In genomic region chr1:36134584-36134983, GRCm38 (mm10) we compare ENCODE assay signal across 8 mouse cellular contexts.
DNase-seq lines count a peak whose midpoint lies in the region; ATAC-seq and TF ChIP-seq lines count a peak whose summit lies in the region.

No protein-coding gene starts in this region.

- TF ChIP-seq CTCF in ES-Bruce4 (IDR thresholded peaks at IDR 0.05; ENCODE audit: low read depth, low read length): peak; percentile 94
- TF ChIP-seq CTCF in bone marrow, adult 2 months (IDR thresholded peaks at IDR 0.05; ENCODE audit: control insufficient read depth, insufficient read depth, low read length): peak; percentile 95

- no peak overlapping the region for H3K27ac ChIP-seq in ES-Bruce4 (ENCODE audit: insufficient read depth, low read length)
- H3K27ac ChIP-seq in bone marrow, adult 2 months (ENCODE audit: control insufficient read depth, insufficient read depth, low read depth, low read length, poor library complexity): no peak overlapping the region
- no peak overlapping the region for H3K27ac ChIP-seq in forebrain, embryonic 11.5 days (ENCODE audit: low read depth, low read length)
- H3K27ac ChIP-seq in hindbrain, embryonic 11.5 days (ENCODE audit: low read depth, low read length): no peak overlapping the region

- H3K9ac ChIP-seq in ES-Bruce4 (ENCODE audit: low read depth, poor library complexity, severe bottlenecking): no peak overlapping the region
- H3K9ac ChIP-seq in forebrain, embryonic 11.5 days (ENCODE audit: low read length): no peak overlapping the region
- H3K9ac ChIP-seq in hindbrain, embryonic 11.5 days (ENCODE audit: low read depth, low read length): no peak overlapping the region

- ATAC-seq in forebrain, embryonic 11.5 days (replicated peaks; ENCODE audit: low FRiP score): peak; percentile 65
- peak; percentile 68; the same call in 1 of the 2 replicates for ATAC-seq in hindbrain, embryonic 11.5 days (ENCODE audit: low FRiP score)

- no peaks in the 10 kb centered on the region for H3K36me3 ChIP-seq in ES-Bruce4 (ENCODE audit: control insufficient read depth, insufficient read depth, low read length, poor library complexity, severe bottlenecking)
- no peaks in the 10 kb centered on the region for H3K36me3 ChIP-seq in forebrain, embryonic 11.5 days (ENCODE audit: control insufficient read depth, insufficient read depth, low read length)
- H3K36me3 ChIP-seq in hindbrain, embryonic 11.5 days (ENCODE audit: control insufficient read depth, insufficient read depth, low read length): no peaks in the 10 kb centered on the region

- H3K4me1 ChIP-seq in ES-Bruce4 (ENCODE audit: control insufficient read depth, insufficient read depth, low read length): no peaks in the 10 kb centered on the region
- peaks cover 11% of the 10 kb centered on the region for H3K4me1 ChIP-seq in bone marrow, adult 2 months (ENCODE audit: control insufficient read depth, insufficient read depth, low read length)
- no peaks in the 10 kb centered on the region for H3K4me1 ChIP-seq in forebrain, embryonic 11.5 days (replicated peaks; ENCODE audit: control insufficient read depth, insufficient read depth, low read length)
- H3K4me1 ChIP-seq in hindbrain, embryonic 11.5 days (replicated peaks; ENCODE audit: control insufficient read depth, insufficient read depth, low read length): no peaks in the 10 kb centered on the region

- no peak overlapping the region for H3K4me3 ChIP-seq in ES-Bruce4 (ENCODE audit: low read depth, low read length)
- no peak overlapping the region for H3K4me3 ChIP-seq in bone marrow, adult 2 months (replicated peaks; ENCODE audit: control insufficient read depth, low read depth, low read length)
- no peak overlapping the region for H3K4me3 ChIP-seq in forebrain, embryonic 11.5 days (ENCODE audit: low read depth, low read length)
- no peak overlapping the region for H3K4me3 ChIP-seq in hindbrain, embryonic 11.5 days (ENCODE audit: low read depth, low read length)

- H3K4me2 ChIP-seq in forebrain, embryonic 11.5 days (ENCODE audit: low read depth, low read length, severe bottlenecking): no peak overlapping the region
- no peak overlapping the region for H3K4me2 ChIP-seq in hindbrain, embryonic 11.5 days (replicated peaks; ENCODE audit: low read depth, low read length)

- TF ChIP-seq POLR2A in ES-Bruce4 (IDR thresholded peaks at IDR 0.05; ENCODE audit: insufficient read depth, low read length): no peak
- TF ChIP-seq POLR2A in bone marrow, adult 2 months (IDR thresholded peaks at IDR 0.05; ENCODE audit: borderline replicate concordance, control insufficient read depth, low read depth, low read length): no peak

- no peak for TF ChIP-seq EP300 in ES-Bruce4 (IDR thresholded peaks at IDR 0.05; ENCODE audit: insufficient read depth, low read depth, low read length)

- no peaks in the 10 kb centered on the region for H3K27me3 ChIP-seq in ES-Bruce4 (ENCODE audit: control insufficient read depth, insufficient read depth, low read length, poor library complexity, severe bottlenecking)
- no peaks in the 10 kb centered on the region for H3K27me3 ChIP-seq in forebrain, embryonic 11.5 days (ENCODE audit: control insufficient read depth, insufficient read depth, low read length)
- no peaks in the 10 kb centered on the region for H3K27me3 ChIP-seq in hindbrain, embryonic 11.5 days (ENCODE audit: control insufficient read depth, insufficient read depth, low read length)

- peak; percentile 85 for DNase-seq in forebrain, embryonic 11.5 days (ENCODE audit: low spot score)
- peak; percentile 86 for DNase-seq in hindbrain, embryonic 11.5 days (ENCODE audit: low spot score)
- DNase-seq in layer of hippocampus, postnatal 10 days (ENCODE audit: low spot score in 2 of 2): peak; percentile 77 to 78
- peak; percentile 89 for DNase-seq in lung, postnatal 36 days
- peak; percentile 68 to 75 for DNase-seq in right cerebral cortex, postnatal 10 days (ENCODE audit: low spot score in 2 of 2)
- DNase-seq in urinary bladder, postnatal 36 days (ENCODE audit: low spot score in 2 of 2): peak; percentile 60 to 76

- no peaks in the 10 kb centered on the region for H3K9me3 ChIP-seq in ES-Bruce4 (replicated peaks; ENCODE audit: control insufficient read depth, insufficient read depth, low read length, poor library complexity, severe bottlenecking)
- H3K9me3 ChIP-seq in forebrain, embryonic 11.5 days (ENCODE audit: control insufficient read depth, low read length): no peaks in the 10 kb centered on the region
- no peaks in the 10 kb centered on the region for H3K9me3 ChIP-seq in hindbrain, embryonic 11.5 days (ENCODE audit: control insufficient read depth, low read length)

- 1% methylated on average over 3 of the region's 3 CpGs for WGBS in bone marrow, adult 2 months
- 0% methylated on average over 3 of the region's 3 CpGs for WGBS in forebrain, embryonic 11.5 days
- WGBS in hindbrain, embryonic 11.5 days: 0% methylated on average over 3 of the region's 3 CpGs
